Mouse (Mus musculus): ENCODE measurements around the gene Sppl3. TPM values are rescaled to one million over a fixed set of nuclear protein-coding genes. Genes with fewer than 3 reads are reported as not detected.

Gene Sppl3
- polyA plus RNA-seq, 1 experiment from 2014 or later, result 17.6 TPM

Other genes starting within 250 kb of the Sppl3 start
- 34.9 and 48.3 TPM in 2 replicates for gene Ankrd13a, start 236.5 kb upstream of the Sppl3 start, polyA plus RNA-seq (2015; fragmentation: Nextera tagmentation; extraction: Ambion mirVana)
- gene Git2, start 235.6 kb upstream of the Sppl3 start, polyA plus RNA-seq (2015; fragmentation: Nextera tagmentation; extraction: Ambion mirVana), result 41.5 and 49.8 TPM in 2 replicates
- gene 1500011B03Rik, start 187.7 kb upstream of the Sppl3 start, polyA plus RNA-seq (2015; fragmentation: Nextera tagmentation; extraction: Ambion mirVana), result 225 and 235 TPM in 2 replicates
- gene 4930519G04Rik, start 157.5 kb upstream of the Sppl3 start, polyA plus RNA-seq (2015; fragmentation: Nextera tagmentation; extraction: Ambion mirVana), result not detected in 2 replicates
- gene Gm9936, start 152.5 kb upstream of the Sppl3 start, polyA plus RNA-seq (2015; fragmentation: Nextera tagmentation; extraction: Ambion mirVana), result 1.3 and 1.7 TPM in 2 replicates
- gene Oasl2, start 114.2 kb upstream of the Sppl3 start, polyA plus RNA-seq (2015; fragmentation: Nextera tagmentation; extraction: Ambion mirVana), result 2.1 and 2.2 TPM in 2 replicates
- gene Oasl1, start 87.9 kb upstream of the Sppl3 start, polyA plus RNA-seq (2015; fragmentation: Nextera tagmentation; extraction: Ambion mirVana), result 0.28 TPM in 1 of 2 replicates, not detected in the other
- gene 2210016L21Rik, start 69.0 kb upstream of the Sppl3 start, polyA plus RNA-seq (2015; fragmentation: Nextera tagmentation; extraction: Ambion mirVana), result 87.9 and 91.5 TPM in 2 replicates
- 0.06 TPM in 1 of 2 replicates, not detected in the other for gene Hnf1a, start 40.0 kb upstream of the Sppl3 start, polyA plus RNA-seq (2015; fragmentation: Nextera tagmentation; extraction: Ambion mirVana)
- 39.0 and 41.9 TPM in 2 replicates for gene Gm10401, start 87.2 kb downstream of the Sppl3 start, polyA plus RNA-seq (2015; fragmentation: Nextera tagmentation; extraction: Ambion mirVana)
- gene Acads, start 108.2 kb downstream of the Sppl3 start, polyA plus RNA-seq (2015; fragmentation: Nextera tagmentation; extraction: Ambion mirVana), result 21.0 and 25.1 TPM in 2 replicates
- 37.4 and 43.4 TPM in 2 replicates for gene Unc119b, start 123.8 kb downstream of the Sppl3 start, polyA plus RNA-seq (2015; fragmentation: Nextera tagmentation; extraction: Ambion mirVana)
- 21.1 and 25.3 TPM in 2 replicates for gene Mlec, start 147.0 kb downstream of the Sppl3 start, polyA plus RNA-seq (2015; fragmentation: Nextera tagmentation; extraction: Ambion mirVana)
- 2.0 and 2.7 TPM in 2 replicates for gene Cabp1, start 183.2 kb downstream of the Sppl3 start, polyA plus RNA-seq (2015; fragmentation: Nextera tagmentation; extraction: Ambion mirVana)
- 87.7 and 110 TPM in 2 replicates for gene Pop5, start 224.7 kb downstream of the Sppl3 start, polyA plus RNA-seq (2015; fragmentation: Nextera tagmentation; extraction: Ambion mirVana)

All from midbrain, embryonic 13.5 days (tissue).